Mouse (Mus musculus) embryonic facial prominence, embryonic 13.5 days (tissue): ENCODE data around the gene Wdr86. TPM values are rescaled to one million over a fixed set of nuclear protein-coding genes. Genes with fewer than 3 reads are reported as not detected.
"Not testable (repeated sequence)": the region's sequence is repeated elsewhere in the genome, so short reads cannot be mapped to it uniquely, and the experiment has no call there.

Source experiments
- ATAC-seq: fragments of 200-750 bp; cut with Nextera tagmentation; 2 replicates; pipeline ENCODE4 v1.8.0; 2017; ENCODE audit warnings: low read depth; ENCODE audit not compliant: insufficient number of reproducible peaks, insufficient read depth, low FRiP score, low TSS enrichment
- H3K27ac ChIP-seq: fragments of 300-500 bp; sonication (generic); 2 replicates; pipeline ENCODE4 v1.5.1; 2015; ENCODE audit warnings: moderate library complexity, mild to moderate bottlenecking, inconsistent platforms
- H3K27me3 ChIP-seq: fragments of 300-500 bp; sonication (generic); 2 replicates; pipeline ENCODE4 v1.6.1; 2015; ENCODE audit warnings: mild to moderate bottlenecking, inconsistent platforms
- H3K36me3 ChIP-seq: fragments of 300-500 bp; sonication (generic); 2 replicates; pipeline ENCODE4 v1.6.1; 2015; ENCODE audit warnings: mild to moderate bottlenecking, inconsistent platforms
- H3K4me1 ChIP-seq: fragments of 300-500 bp; sonication (generic); 2 replicates; pipeline ENCODE4 v1.6.1; 2015; ENCODE audit warnings: inconsistent platforms
- H3K4me2 ChIP-seq: fragments of 300-500 bp; sonication (generic); 2 replicates; pipeline ENCODE4 v1.6.1; 2015; ENCODE audit warnings: moderate library complexity, mild to moderate bottlenecking, inconsistent platforms
- H3K4me3 ChIP-seq: fragments of 300-500 bp; sonication (generic); 2 replicates; pipeline ENCODE4 v1.5.1; 2015; ENCODE audit warnings: mild to moderate bottlenecking, inconsistent platforms
- H3K9ac ChIP-seq: fragments of 300-500 bp; sonication (generic); 2 replicates; pipeline ENCODE4 v1.6.1; 2015; ENCODE audit warnings: mild to moderate bottlenecking, inconsistent platforms
- H3K9me3 ChIP-seq: fragments of 300-500 bp; sonication (generic); 2 replicates; pipeline ENCODE4 v1.6.1; 2016; ENCODE audit warnings: inconsistent platforms
- WGBS: fragments of 180-500 bp; shearing (Covaris S2); methylation state at CpG from one replicate; pipeline ENCODE4 v1.1.7; 2015; ENCODE audit warnings: mixed read lengths; 5-methylcytosine and 5-hydroxymethylcytosine counted together
- polyA plus RNA-seq: library from polyadenylated mRNA; unstranded; fragments of >200 nt; fragmentation: Nextera tagmentation; extraction: Ambion mirVana; gene quantifications from 2 replicates; pipeline ENCODE4 v1.2.1, GENCODE M21; 2015

Gene Wdr86
- polyA plus RNA-seq, 1 experiment from 2014 or later: 77.5 TPM

- no peak overlapping the region for H3K4me2 ChIP-seq
- H3K36me3 ChIP-seq: peaks cover 99% of the 10 kb centered on the region
- no peaks in the 10 kb centered on the region for H3K4me1 ChIP-seq
- no peak overlapping the region for H3K9ac ChIP-seq
- H3K27ac ChIP-seq: no peak overlapping the region
- ATAC-seq: no peak
- H3K9me3 ChIP-seq: peaks cover 11% of the 10 kb centered on the region; the same call in 1 of the 2 replicates
- WGBS: 64% methylated on average over 2 of the region's 2 CpGs
- no peak overlapping the region for H3K4me3 ChIP-seq
- H3K27me3 ChIP-seq: no peaks in the 10 kb centered on the region
These were observed 20.6 kb downstream of the Wdr86 start for GRCm38 (mm10) chr5:24709962-24710361.

GRCm38 (mm10) chr5:24704615-24705014, 25.9 kb downstream of the Wdr86 start:
- no peak overlapping the region for H3K4me3 ChIP-seq
- H3K9me3 ChIP-seq: no peaks in the 10 kb centered on the region
- WGBS: 95% methylated on average over 8 of the region's 8 CpGs
- H3K9ac ChIP-seq: no peak overlapping the region
- ATAC-seq: no peak
- H3K27me3 ChIP-seq: no peaks in the 10 kb centered on the region
- H3K27ac ChIP-seq: no peak overlapping the region
- H3K4me2 ChIP-seq: no peak overlapping the region
- peaks cover 98% of the 10 kb centered on the region for H3K36me3 ChIP-seq
- no peaks in the 10 kb centered on the region for H3K4me1 ChIP-seq

GRCm38 (mm10) chr5:24701271-24701670, 29.3 kb downstream of the Wdr86 start:
- no peak overlapping the region for H3K9ac ChIP-seq
- no peaks in the 10 kb centered on the region for H3K9me3 ChIP-seq
- WGBS: 91% methylated on average over 3 of the region's 3 CpGs
- H3K4me2 ChIP-seq: no peak overlapping the region
- H3K4me3 ChIP-seq: no peak overlapping the region
- ATAC-seq: no peak
- no peak overlapping the region for H3K27ac ChIP-seq
- no peaks in the 10 kb centered on the region for H3K4me1 ChIP-seq
- H3K36me3 ChIP-seq: peaks cover 96% of the 10 kb centered on the region
- no peaks in the 10 kb centered on the region for H3K27me3 ChIP-seq

GRCm38 (mm10) chr5:24696704-24697103, 33.8 kb downstream of the Wdr86 start:
- WGBS: 83% methylated on average over 3 of the region's 3 CpGs
- H3K9ac ChIP-seq: no peak overlapping the region

GRCm38 (mm10) chr5:24687696-24688095, 42.8 kb downstream of the Wdr86 start:
- 70% methylated on average over 1 of the region's 1 CpGs for WGBS
- no peak for ATAC-seq
- H3K27ac ChIP-seq: no peak overlapping the region
- peaks cover 29% of the 10 kb centered on the region for H3K36me3 ChIP-seq
- H3K27me3 ChIP-seq: no peaks in the 10 kb centered on the region
- H3K9me3 ChIP-seq: no peaks in the 10 kb centered on the region
- peaks cover 5% of the 10 kb centered on the region for H3K4me1 ChIP-seq
- no peak overlapping the region for H3K4me3 ChIP-seq
- H3K4me2 ChIP-seq: no peak overlapping the region
- H3K9ac ChIP-seq: no peak overlapping the region

More at GRCm38 (mm10) chr5:24696704-24697103, 33.8 kb downstream of the Wdr86 start:
- no peak for ATAC-seq
- H3K9me3 ChIP-seq: no peaks in the 10 kb centered on the region
- no peaks in the 10 kb centered on the region for H3K4me1 ChIP-seq
- H3K36me3 ChIP-seq: peaks cover 94% of the 10 kb centered on the region
- no peaks in the 10 kb centered on the region for H3K27me3 ChIP-seq
- no peak overlapping the region for H3K4me3 ChIP-seq
- H3K27ac ChIP-seq: no peak overlapping the region
- no peak overlapping the region for H3K4me2 ChIP-seq

- not testable (repeated sequence) for H3K27me3 ChIP-seq, H3K9me3 ChIP-seq, ATAC-seq, H3K4me1 ChIP-seq, H3K27ac ChIP-seq
- WGBS: 76% methylated on average over 16 of the region's 16 CpGs
- Histone ChIP-seq H3K9ac (peak overlapping the region; percentile 82; the same call in 1 of the 2 replicates), H3K4me3 (peak overlapping the region; percentile 96), H3K36me3 (peaks cover 23% of the 10 kb centered on the region), H3K4me2 (peak overlapping the region; percentile 67)
These were observed 43.7 kb downstream of the Wdr86 start for GRCm38 (mm10) chr5:24686671-24687420.

GRCm38 (mm10) chr5:24686176-24686575, 44.4 kb downstream of the Wdr86 start:
- H3K4me2 ChIP-seq: peak overlapping the region; percentile 67
- ATAC-seq: peak; percentile 1; the same call in 1 of the 2 replicates
- H3K36me3 ChIP-seq: peaks cover 16% of the 10 kb centered on the region
- peak overlapping the region; percentile 98 for H3K27ac ChIP-seq
- peak overlapping the region; percentile 96 for H3K4me3 ChIP-seq
- peaks cover 5% of the 10 kb centered on the region for H3K4me1 ChIP-seq
- no peaks in the 10 kb centered on the region for H3K27me3 ChIP-seq
- WGBS: 1% methylated on average over 15 of the region's 15 CpGs
- no peaks in the 10 kb centered on the region for H3K9me3 ChIP-seq
- peak overlapping the region; percentile 82 for H3K9ac ChIP-seq

GRCm38 (mm10) chr5:24685366-24686093, 45.0 kb downstream of the Wdr86 start, which contains the start of gene Nub1:
Gene Nub1, plus strand, starts transcription at chr5:24685532.
- under 1% methylated on average over 53 of the region's 53 CpGs for WGBS
- no peaks in the 10 kb centered on the region for H3K27me3 ChIP-seq

GRCm38 (mm10) chr5:24684578-24685365, 45.8 kb downstream of the Wdr86 start:
- ATAC-seq: peak; percentile 3; the same call in 1 of the 2 replicates
- H3K9ac ChIP-seq: peak overlapping the region; percentile 76
- 23% methylated on average over 16 of the region's 16 CpGs for WGBS

More at GRCm38 (mm10) chr5:24685366-24686093, 45.0 kb downstream of the Wdr86 start, which contains the start of gene Nub1:
- peak; percentile 97 for ATAC-seq
- Histone ChIP-seq H3K9ac (peak within 1 kb of the TSS; percentile 82), H3K36me3 (peaks cover 10% of the 10 kb centered on the region), H3K4me1 (peaks cover 5% of the 10 kb centered on the region), H3K4me2 (peak within 1 kb of the TSS; percentile 67), H3K4me3 (peak within 1 kb of the TSS; percentile 96), H3K27ac (peak within 1 kb of the TSS; percentile 98), H3K9me3 (no peaks in the 10 kb centered on the region)

GRCm38 (mm10) chr5:24681436-24681835, 49.1 kb downstream of the Wdr86 start:
- Histone ChIP-seq H3K27me3 (no peaks in the 10 kb centered on the region), H3K9ac (no peak overlapping the region), H3K4me2 (no peak overlapping the region), H3K4me1 (peaks cover 3% of the 10 kb centered on the region; the same call in 1 of the 2 replicates), H3K9me3 (no peaks in the 10 kb centered on the region), H3K27ac (no peak overlapping the region), H3K36me3 (no peaks in the 10 kb centered on the region), H3K4me3 (no peak overlapping the region)
- 42% methylated on average over 1 of the region's 1 CpGs for WGBS
- no peak for ATAC-seq

More at GRCm38 (mm10) chr5:24684578-24685365, 45.8 kb downstream of the Wdr86 start:
- Histone ChIP-seq H3K4me2 (peak overlapping the region; percentile 67), H3K27me3 (no peaks in the 10 kb centered on the region), H3K27ac (peak overlapping the region; percentile 98), H3K4me3 (peak overlapping the region; percentile 96), H3K36me3 (peaks cover 3% of the 10 kb centered on the region), H3K9me3 (no peaks in the 10 kb centered on the region), H3K4me1 (peaks cover 5% of the 10 kb centered on the region)

GRCm38 (mm10) chr5:24674238-24674637, 56.3 kb downstream of the Wdr86 start:
- WGBS: 28% methylated on average over 4 of the region's 4 CpGs
- H3K27ac ChIP-seq: no peak overlapping the region
- no peaks in the 10 kb centered on the region for H3K9me3 ChIP-seq
- no peaks in the 10 kb centered on the region for H3K4me1 ChIP-seq
- H3K4me2 ChIP-seq: no peak overlapping the region
- no peak overlapping the region for H3K9ac ChIP-seq
- no peak for ATAC-seq
- no peaks in the 10 kb centered on the region for H3K27me3 ChIP-seq
- no peaks in the 10 kb centered on the region for H3K36me3 ChIP-seq
- H3K4me3 ChIP-seq: no peak overlapping the region
